Mouse (Mus musculus) CD8-positive naive resting alpha-beta T cell, adult 57 days (primary cell): Measurements from ENCODE around the gene Gp5. TPM values are rescaled to one million over a fixed set of nuclear protein-coding genes. Genes with fewer than 3 reads are reported as not detected.

Experiments used
- total RNA-seq: library from RNA; stranded (reverse); gene quantifications from one replicate; pipeline ENCODE4 v1.2.4, GENCODE M21; 2023

The Gp5 gene
- total RNA-seq = 0.46 TPM

DNA sequence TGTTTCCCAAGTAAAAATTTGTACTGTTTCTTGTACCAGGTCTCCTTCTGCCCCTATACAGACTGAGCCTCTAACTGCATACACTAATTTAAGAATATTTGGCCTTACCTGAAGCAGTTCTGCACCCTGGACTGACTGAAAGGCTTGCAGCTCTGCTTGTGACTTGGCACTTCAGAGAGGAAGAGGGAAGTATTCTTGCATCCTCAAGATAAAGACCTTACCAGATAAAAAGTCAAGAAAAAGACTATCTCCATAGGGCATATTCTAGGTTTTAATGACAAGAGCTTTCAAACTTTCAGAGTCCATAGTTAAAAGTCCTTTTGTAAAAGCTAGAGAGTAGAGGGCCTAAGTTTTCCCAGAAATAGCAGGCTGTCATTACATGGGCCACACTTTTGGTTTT is at the start of gene Gp5:
TSS of gene Gp5 (minus strand) at position 133 of the 400 bp plus-strand sequence.

DNA sequence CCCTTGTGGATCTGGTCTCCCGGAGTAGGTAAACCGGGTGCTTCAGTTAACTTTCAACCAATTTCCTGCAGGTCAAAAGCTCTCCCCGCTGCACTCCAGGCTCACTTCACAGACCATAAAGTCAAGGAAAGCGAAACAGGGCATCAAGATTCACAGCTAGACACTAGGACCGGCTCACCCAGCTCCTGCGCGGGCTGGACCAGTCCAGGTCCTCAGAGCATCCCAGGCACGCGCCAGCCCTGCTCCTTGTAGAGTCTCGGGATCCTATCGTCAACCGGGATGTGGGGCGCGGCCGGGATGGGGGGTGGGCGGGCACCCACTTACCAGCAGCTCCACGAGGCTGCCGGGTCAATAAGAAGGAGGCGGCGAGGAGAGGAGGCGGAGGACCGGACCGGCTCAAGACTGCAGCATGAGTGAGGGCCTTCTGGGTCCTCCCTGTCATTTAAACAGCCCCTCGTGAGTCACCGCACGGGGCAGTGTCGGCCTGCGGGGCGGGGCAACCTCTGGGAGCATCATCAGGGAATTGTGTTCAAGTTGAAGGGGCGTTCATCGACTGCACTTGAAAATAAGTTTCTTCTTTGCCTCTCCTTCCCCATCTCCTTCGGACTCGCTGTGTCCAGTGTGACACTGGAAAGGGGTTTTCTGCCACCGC is 27.6 kb downstream of the Gp5 start, which contains the start of gene Lrrc15:
TSS of gene Lrrc15 (minus strand) at position 413 of the 652 bp plus-strand sequence.

DNA sequence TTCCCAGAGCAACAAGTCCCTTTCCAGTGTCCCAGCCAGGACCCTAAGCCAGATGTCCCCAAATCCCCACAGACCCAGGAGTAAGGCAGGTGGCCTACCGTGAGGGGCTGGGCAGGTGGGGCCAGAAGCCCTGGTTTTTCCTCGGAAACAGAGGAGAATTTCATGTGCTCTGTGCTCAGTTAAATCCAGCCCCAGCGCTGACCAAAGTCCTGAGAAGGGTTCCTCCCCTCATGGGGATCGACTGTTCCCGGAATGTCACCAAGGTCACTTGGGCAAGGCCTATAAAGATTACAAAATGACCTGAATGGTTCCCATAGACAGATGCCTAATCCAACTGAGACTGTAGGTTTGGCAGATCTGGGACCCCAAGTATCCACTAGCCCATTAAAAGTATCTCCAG is 43.2 kb downstream of the Gp5 start, which contains the start of gene Cpn2:
TSS of gene Cpn2 (minus strand) at position 141 of the 400 bp plus-strand sequence.

Other genes with a start within 250 kb of the Gp5 start
- gene Hes1, start 246.4 kb downstream of the Gp5 start, total RNA-seq = 10.9 TPM
- gene Cpn2, start 43.3 kb downstream of the Gp5 start, total RNA-seq = not detected
- gene Lrrc15, start 27.5 kb downstream of the Gp5 start, total RNA-seq = not detected
- gene Atp13a3, start 95.2 kb upstream of the Gp5 start, total RNA-seq = 108 TPM
- not detected for gene Tmem44, start 240.1 kb upstream of the Gp5 start, total RNA-seq